Mouse (Mus musculus) granulocyte monocyte progenitor cell, adult 5-6 weeks (primary cell): ENCODE measurements around the gene Prkca. TPM values are rescaled to one million over a fixed set of nuclear protein-coding genes. Genes with fewer than 3 reads are reported as not detected.

Experiments
- ATAC-seq: replicated peaks from 2 replicates; pipeline ENCODE4 v1.8.0; 2016; ENCODE audit warnings: mild to moderate bottlenecking, moderate TSS enrichment, inconsistent platforms; ENCODE audit not compliant: poor library complexity, severe bottlenecking
- total RNA-seq, 2 experiments: library from RNA; stranded (forward) in 1 of 2; stranded (reverse) in 1 of 2; fragments of 200-712, 200-1000 nt in 1 of 2; fragments of >200 nt in 1 of 2; fragmentation: Nextera tagmentation in 1 of 2; gene quantifications; 2 replicates each; pipeline ENCODE4 v1.2.3; 2014 to 2017

The Prkca gene
- total RNA-seq, 2 experiments from 2014 or later = 2.2 to 6.1 TPM

DNA sequence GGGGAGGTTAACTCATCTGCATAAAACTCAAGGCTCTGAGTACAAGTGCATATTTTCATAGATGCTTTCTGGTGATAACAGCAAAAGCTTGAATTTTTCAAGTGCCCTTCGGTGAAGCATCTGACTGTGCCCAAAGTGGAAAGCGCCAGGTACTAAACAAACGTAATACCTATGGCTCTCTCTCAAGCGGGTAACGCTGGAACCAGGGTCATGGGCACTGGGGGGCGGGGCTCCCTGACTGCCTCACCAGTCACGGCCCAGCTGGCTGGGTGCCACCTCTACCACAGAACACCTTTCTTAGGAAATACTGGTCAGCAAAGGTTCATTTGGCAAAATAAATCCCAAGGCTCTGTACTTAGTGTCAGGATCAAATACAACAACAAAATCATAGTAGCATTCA is 203.7 kb downstream of the Prkca start:
- no peak for ATAC-seq

GRCm38 (mm10) chr11:108136341-108136740 is 207.4 kb downstream of the Prkca start:
- ATAC-seq = no peak

DNA sequence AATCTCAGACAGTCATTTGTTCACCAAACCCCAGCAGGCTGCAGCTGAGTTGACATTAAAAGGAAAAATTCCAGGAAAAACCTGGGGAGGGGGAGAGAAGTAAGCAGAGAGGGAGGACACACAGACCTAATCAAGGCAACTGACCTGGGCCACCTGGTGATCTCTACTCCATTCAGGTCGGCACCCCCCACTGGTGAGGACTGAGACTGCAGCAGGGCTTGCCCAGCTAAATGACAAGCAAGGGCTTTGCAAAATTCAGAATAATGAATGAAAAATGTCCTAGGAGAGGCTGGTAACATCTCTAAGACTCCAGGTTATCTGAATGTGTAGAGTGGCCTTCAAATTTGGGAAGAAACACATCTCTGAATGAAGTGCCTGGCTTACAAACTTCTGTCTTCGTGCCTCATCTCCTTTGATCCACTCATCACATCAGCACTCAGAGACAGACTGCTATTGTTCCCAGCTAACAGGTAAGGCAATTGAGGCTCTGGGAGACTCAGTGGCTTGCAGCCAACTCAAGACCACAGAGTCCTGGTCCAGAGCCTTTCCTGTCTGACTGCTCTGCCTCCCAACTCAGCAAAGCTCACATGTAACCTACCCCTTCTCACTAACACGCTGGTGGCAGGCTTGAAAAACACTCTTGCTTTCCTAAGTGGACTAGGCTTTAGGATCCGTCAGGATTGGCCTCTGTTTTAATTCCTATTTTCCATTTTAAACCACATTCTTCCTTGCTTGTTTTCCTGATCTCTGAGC is 208.1 kb downstream of the Prkca start:
- ATAC-seq = no peak

- peak; percentile 69 for ATAC-seq
Observed at GRCm38 (mm10) chr11:108128593-108128992, 215.1 kb downstream of the Prkca start.

DNA sequence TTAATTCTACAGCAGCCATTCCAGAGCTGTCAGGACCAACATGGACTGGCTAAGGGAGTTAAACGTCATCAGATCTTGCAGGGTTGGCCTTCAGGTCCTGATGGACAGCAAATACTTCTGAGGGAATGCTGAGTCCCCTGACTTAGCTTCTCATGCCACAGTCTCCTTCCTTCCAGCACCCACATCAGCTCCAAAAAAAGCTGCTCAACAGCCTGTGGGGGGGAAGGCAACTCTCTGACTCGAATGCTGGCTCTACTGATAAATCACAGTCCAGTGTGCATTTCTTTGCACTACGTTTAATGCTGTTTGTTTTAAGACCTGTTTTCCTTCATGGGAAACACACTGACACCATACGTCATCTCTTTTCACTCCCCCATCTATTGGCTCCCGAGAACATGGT is 215.8 kb downstream of the Prkca start:
- no peak for ATAC-seq

DNA sequence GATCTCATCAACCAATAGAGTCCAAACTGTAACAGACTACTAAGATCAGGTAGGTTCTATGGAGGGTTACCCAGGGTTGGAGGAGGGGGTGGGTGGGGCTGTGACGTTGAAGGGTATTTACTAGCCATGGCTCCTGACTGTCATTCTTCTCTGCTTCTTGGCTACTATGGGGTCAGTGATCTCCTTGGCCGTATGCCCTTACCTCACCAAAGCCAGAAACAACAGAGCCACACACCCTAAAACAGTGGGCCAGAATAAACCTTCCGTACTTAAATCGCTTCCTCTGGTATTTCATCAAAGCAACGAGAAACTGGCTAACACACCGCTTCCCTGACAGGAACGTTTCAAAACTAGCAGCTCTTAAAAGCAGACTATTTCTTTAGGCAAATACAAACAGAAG is 221.2 kb downstream of the Prkca start:
- no peak for ATAC-seq

DNA sequence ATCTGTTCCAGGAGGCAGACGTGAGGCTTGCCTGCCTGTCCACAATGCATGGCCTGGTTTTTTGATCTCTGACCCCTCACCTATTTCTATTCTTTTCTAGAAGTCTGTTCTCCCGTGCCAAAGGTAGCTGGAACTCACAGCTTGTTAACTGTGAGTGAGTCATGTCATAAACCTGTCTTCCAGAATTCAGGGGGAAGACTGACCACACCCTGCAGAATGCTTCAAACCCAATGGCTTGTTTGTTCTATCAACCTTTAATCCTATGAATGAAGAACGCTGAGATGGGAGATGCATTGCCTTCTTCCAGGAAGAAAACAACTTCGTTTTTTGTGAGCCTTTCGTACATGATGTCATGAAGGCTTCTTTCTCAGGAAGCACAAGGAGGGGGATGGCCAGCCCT is 223.0 kb downstream of the Prkca start:
- no peak for ATAC-seq

- ATAC-seq = no peak
Observed at GRCm38 (mm10) chr11:108119785-108120184, 223.9 kb downstream of the Prkca start.

GRCm38 (mm10) chr11:108118814-108119213 is 224.9 kb downstream of the Prkca start:
- ATAC-seq = no peak

- ATAC-seq = no peak
Observed at GRCm38 (mm10) chr11:108118221-108118620, 225.5 kb downstream of the Prkca start.

- no peak for ATAC-seq
Observed at GRCm38 (mm10) chr11:108117360-108118050, 226.2 kb downstream of the Prkca start.

- ATAC-seq = no peak
Observed at GRCm38 (mm10) chr11:108114091-108114490, 229.6 kb downstream of the Prkca start.

GRCm38 (mm10) chr11:108112437-108112836 is 231.3 kb downstream of the Prkca start:
- ATAC-seq = no peak

GRCm38 (mm10) chr11:108104085-108104484 is 239.6 kb downstream of the Prkca start:
- ATAC-seq = no peak

DNA sequence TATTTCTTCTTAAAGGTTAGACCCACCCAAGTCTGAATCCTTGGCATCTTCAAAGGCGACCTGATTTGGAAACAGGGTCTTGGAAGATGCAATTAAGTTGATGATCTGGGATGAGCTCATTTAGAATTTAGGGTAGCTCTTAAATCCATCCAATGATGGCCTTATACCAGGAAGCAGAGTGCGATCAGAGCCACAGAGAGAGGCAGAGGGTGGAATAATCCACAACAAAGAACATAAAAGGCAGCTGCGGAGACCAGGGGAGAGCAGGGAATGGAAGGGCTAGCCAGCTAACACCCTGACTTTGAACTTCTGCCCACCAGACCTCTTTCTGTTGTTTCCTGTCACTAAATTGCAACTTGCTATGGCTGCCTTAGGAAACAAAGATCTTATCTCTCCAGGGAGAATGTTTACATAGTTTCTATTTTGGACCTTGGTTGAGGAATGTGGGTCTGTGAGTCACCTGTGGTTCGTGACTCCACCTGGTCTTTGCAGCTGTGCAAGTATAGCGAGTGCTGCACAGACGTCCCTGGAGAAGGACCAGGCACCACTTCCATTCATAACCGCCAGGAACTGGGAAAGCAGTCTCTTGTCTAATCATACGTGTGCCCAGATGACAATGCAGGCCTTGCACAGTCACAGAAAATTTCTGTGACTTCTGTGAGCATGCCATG is 242.3 kb downstream of the Prkca start:
- no peak for ATAC-seq

- ATAC-seq = peak; percentile 53
Observed at GRCm38 (mm10) chr11:108098306-108098705, 245.4 kb downstream of the Prkca start.

DNA sequence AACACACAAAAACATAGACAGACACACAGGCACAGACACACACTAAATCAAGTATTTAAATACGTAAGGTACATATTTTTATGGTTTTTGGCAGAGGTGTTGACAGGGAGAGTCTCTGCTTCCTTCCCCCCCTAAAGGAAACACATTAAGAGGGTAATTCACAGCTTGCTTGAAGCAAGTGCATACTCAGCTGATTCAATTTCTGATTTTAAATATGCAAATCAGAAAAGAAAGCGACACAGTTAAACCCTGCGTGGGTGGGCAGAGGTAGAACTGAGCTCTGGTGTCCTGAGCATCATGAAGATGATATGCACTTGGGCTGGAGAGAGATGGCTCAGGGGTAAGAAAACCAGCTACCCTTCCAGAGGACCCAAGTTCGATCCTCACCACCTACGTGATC is 248.9 kb downstream of the Prkca start:
- no peak for ATAC-seq

DNA sequence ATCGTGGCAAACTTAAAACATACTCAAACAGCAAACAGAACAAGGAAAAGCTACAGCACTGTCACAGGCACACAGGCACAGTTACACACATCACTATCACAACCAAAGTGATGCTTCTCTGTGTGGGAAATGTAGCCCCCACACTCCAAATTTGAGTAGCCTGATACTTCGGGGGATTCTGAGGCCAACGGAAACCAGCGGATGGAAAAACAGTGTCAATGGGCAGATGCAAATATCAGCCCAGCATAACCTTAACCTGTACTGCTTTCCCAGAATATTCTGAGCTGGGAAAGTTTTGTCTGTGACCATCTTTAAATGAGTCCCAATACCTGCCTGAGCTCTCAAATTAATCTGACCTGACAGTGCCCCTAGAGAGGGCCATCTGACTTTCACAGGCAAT is 250.5 kb downstream of the Prkca start:
- no peak for ATAC-seq

GRCm38 (mm10) chr11:108091238-108091637 is 252.5 kb downstream of the Prkca start:
- ATAC-seq = no peak

GRCm38 (mm10) chr11:108090706-108091105 is 253.0 kb downstream of the Prkca start:
- ATAC-seq = no peak

DNA sequence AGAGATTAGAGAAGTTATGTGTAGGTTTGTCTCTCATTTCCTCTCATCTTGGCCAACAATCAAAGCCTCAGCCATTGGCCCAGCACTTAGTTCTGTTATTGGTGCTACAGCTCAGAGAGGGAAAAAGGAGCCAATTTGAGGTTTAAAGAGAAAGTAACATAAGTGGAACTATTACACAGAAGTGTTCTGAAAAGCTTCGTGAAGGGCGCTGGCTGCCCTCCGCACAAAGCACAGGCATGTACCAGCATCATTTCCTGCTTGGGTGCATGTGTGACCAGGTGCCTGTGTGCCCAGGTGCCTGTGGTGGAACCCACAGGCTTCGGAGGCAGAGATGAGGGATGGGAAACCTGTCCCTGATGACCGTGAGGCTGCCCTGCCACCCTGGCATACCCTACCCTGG is 255.7 kb downstream of the Prkca start:
- ATAC-seq = no peak
